Mouse (Mus musculus) neural tube, embryonic 14.5 days (tissue): ENCODE data around the gene Bcl2l13. TPM values are rescaled to one million over a fixed set of nuclear protein-coding genes. Genes with fewer than 3 reads are reported as not detected.

Experiments used
- ATAC-seq: fragments of 200-750 bp; cut with Nextera tagmentation; 2 replicates; pipeline ENCODE4 v1.8.0; 2017; ENCODE audit warnings: low read depth, mild to moderate bottlenecking, moderate TSS enrichment, moderate library complexity
- H3K27ac ChIP-seq: fragments of 300-500 bp; sonication (generic); 2 replicates; pipeline ENCODE4 v1.5.1; 2014; ENCODE audit warnings: low read depth, mild to moderate bottlenecking, control low read depth, low read length, moderate library complexity, mixed read lengths
- H3K27me3 ChIP-seq: fragments of 300-500 bp; sonication (generic); 2 replicates; pipeline ENCODE4 v1.6.1; 2014; ENCODE audit warnings: low read length; ENCODE audit not compliant: control insufficient read depth, insufficient read depth
- H3K36me3 ChIP-seq: fragments of 300-500 bp; sonication (generic); 2 replicates; pipeline ENCODE4 v1.6.1; 2014; ENCODE audit warnings: low read length, mixed read lengths; ENCODE audit not compliant: control insufficient read depth, insufficient read depth
- H3K4me1 ChIP-seq: fragments of 300-500 bp; sonication (generic); 2 replicates; pipeline ENCODE4 v1.6.1; 2014; ENCODE audit warnings: low read length; ENCODE audit not compliant: control insufficient read depth, insufficient read depth
- H3K4me2 ChIP-seq: fragments of 300-500 bp; sonication (generic); 2 replicates; pipeline ENCODE4 v1.6.1; 2014; ENCODE audit warnings: mild to moderate bottlenecking, low read depth, low read length, control low read depth
- H3K4me3 ChIP-seq: fragments of 300-500 bp; sonication (generic); 2 replicates; pipeline ENCODE4 v1.5.1; 2014; ENCODE audit warnings: low read depth, low read length, control low read depth, mixed read lengths
- H3K9ac ChIP-seq: fragments of 300-500 bp; sonication (generic); replicated peaks from 2 replicates; pipeline ENCODE4 v1.6.1; 2014; ENCODE audit warnings: low read depth, mild to moderate bottlenecking, control low read depth, low read length, mixed read lengths
- H3K9me3 ChIP-seq: fragments of 300-500 bp; sonication (generic); 2 replicates; pipeline ENCODE4 v1.6.1; 2016; ENCODE audit warnings: low read length; ENCODE audit not compliant: control insufficient read depth
- WGBS: fragments of 180-500 bp; shearing (Covaris S2); extraction: QIAGEN DNeasy Blood & Tissue Kit; methylation state at CpG from one replicate; pipeline ENCODE4 v1.1.7; 2014; 5-methylcytosine and 5-hydroxymethylcytosine counted together
- microRNA-seq: library from miRNA; unstranded; fragments of <30 nt; microRNA quantifications from one replicate; pipeline ENCODE4, GENCODE M21; 2016
- polyA plus RNA-seq: library from polyadenylated mRNA; unstranded; fragments of >200 nt; fragmentation: Nextera tagmentation; extraction: Ambion mirVana; gene quantifications from 2 replicates; pipeline ENCODE4 v1.2.1, GENCODE M21; 2014

Gene Bcl2l13
- polyA plus RNA-seq, 1 experiment from 2014 or later, result 22.3 TPM

- H3K4me2 ChIP-seq, result no peak overlapping the region
- H3K36me3 ChIP-seq, result no peaks in the 10 kb centered on the region
- ATAC-seq, result no peak
- no peak overlapping the region for H3K4me3 ChIP-seq
- H3K27me3 ChIP-seq, result no peaks in the 10 kb centered on the region
- H3K27ac ChIP-seq, result no peak overlapping the region
- 84% methylated on average over 7 of the region's 7 CpGs for WGBS
- H3K9me3 ChIP-seq, result no peaks in the 10 kb centered on the region
- no peaks in the 10 kb centered on the region for H3K4me1 ChIP-seq
- H3K9ac ChIP-seq, result no peak overlapping the region
Observed at GRCm38 (mm10) chr6:120940446-120941083, 104.6 kb downstream of the Bcl2l13 start.

DNA sequence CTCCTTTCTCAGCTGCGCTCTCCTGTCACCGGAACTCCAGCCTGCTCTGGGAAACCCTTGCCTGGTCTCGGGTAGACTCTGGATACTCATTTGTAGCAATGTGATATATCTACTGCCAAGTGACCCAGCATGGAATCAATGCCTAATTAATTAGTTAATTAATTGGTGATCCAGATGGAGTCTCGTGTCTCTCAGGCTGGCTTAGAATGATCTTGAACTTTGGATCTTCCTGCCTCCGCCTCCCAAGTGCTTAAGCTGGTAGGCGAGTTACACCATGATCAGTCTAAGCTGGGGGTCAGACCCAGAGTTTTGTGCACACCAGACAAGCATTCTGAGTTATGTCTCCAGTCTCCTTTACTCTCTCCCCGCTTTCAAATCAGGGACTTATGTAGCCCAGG is 105.1 kb downstream of the Bcl2l13 start:
- Histone ChIP-seq H3K27ac (no peak overlapping the region), H3K36me3 (no peaks in the 10 kb centered on the region), H3K4me3 (no peak overlapping the region), H3K27me3 (no peaks in the 10 kb centered on the region), H3K4me2 (no peak overlapping the region), H3K9ac (no peak overlapping the region), H3K9me3 (no peaks in the 10 kb centered on the region), H3K4me1 (no peaks in the 10 kb centered on the region)
- ATAC-seq, result no peak
- 75% methylated on average over 7 of the region's 7 CpGs for WGBS

DNA sequence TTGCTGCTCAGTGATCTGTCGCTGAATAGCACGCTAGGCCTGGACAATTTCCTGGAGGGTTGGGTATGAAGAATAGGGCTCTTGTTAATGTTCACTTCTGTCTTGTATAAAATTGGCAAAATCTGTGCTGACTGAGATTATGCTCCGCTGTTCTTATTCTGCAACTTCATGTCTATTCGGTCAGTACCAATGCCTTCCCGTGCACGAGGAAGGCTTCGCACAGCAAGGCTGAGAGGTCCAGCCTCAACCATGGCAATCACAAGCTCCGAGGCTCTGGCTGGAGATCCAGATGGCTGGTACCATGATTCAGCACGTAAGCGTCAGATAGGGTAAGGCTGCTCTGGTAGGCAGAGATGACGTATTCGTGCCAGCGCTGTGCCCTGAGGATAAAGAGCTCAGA is 105.6 kb downstream of the Bcl2l13 start:
- Histone ChIP-seq H3K36me3 (no peaks in the 10 kb centered on the region), H3K9me3 (no peaks in the 10 kb centered on the region), H3K4me3 (no peak overlapping the region), H3K9ac (no peak overlapping the region), H3K4me1 (no peaks in the 10 kb centered on the region), H3K4me2 (no peak overlapping the region), H3K27ac (no peak overlapping the region), H3K27me3 (no peaks in the 10 kb centered on the region)
- ATAC-seq, result no peak
- WGBS, result 97% methylated on average over 13 of the region's 13 CpGs

Small RNA genes within 50 kb of the gene (microRNA-seq; reads per million reads assigned to microRNA genes)
- not detected for gene Gm25193

Other genes with a start within 250 kb of the Bcl2l13 start
- 3.1 and 4.4 TPM in 2 replicates for gene Cecr2, start 169.8 kb upstream of the Bcl2l13 start, polyA plus RNA-seq
- gene Slc25a18, start 62.6 kb upstream of the Bcl2l13 start, polyA plus RNA-seq, result 17.2 and 29.1 TPM in 2 replicates
- 316 and 335 TPM in 2 replicates for gene Atp6v1e1, start 13.4 kb upstream of the Bcl2l13 start, polyA plus RNA-seq
- gene Bid, start 80.6 kb downstream of the Bcl2l13 start, polyA plus RNA-seq, result 38.1 and 39.6 TPM in 2 replicates